Mouse (Mus musculus): ENCODE results near the gene Cst3. TPM values are rescaled to one million over a fixed set of nuclear protein-coding genes. Genes with fewer than 3 reads are reported as not detected.
A peak's percentile ranks its signal among the peaks of the same experiment; 100 is the strongest.

Gene Cst3
- 522 and 533 TPM in 2 replicates for polyA plus RNA-seq (2015; fragmentation: Nextera tagmentation; extraction: Ambion mirVana)

DNA sequence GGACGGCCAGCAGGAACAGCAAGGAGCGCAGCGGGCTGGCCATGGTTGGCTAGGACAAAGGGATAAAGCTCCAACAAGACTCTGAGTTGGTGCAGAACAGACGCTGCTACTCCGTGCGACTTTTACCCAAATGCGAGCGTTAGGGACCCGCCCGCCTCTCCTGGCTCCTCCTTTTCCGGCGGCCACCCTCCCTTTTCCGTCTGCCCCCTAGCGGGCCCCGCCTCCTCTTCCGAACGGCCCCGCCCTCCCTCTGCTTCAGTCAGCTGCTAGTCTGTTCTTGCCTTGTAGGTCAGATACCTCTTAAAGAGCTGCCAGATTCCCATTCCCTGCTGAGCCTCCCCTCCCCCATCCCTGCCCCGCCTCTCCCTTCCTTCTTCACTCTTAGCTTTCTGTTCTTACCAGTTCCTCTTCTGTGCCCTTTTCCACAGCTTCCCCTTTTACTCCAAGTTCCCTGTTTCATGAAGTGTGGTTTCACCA is at the start of gene Cst3:
Cst3 (minus strand) TSS at position 358 of the 477 bp plus-strand sequence.
- ATAC-seq (ENCODE audit: low FRiP score): peak; percentile 94
- 1% methylated on average over 19 of the region's 19 CpGs for whole genome bisulfite sequencing
- H3K27me3 ChIP-seq: no peaks in the 10 kb centered on the region
- H3K4me3 ChIP-seq: peak within 1 kb of the TSS; percentile 89
- H3K36me3 ChIP-seq: peaks cover 24% of the 10 kb centered on the region
- no peaks in the 10 kb centered on the region for H3K9me3 ChIP-seq
- peaks cover 33% of the 10 kb centered on the region for H3K4me1 ChIP-seq (replicated peaks)
- peak within 1 kb of the TSS; percentile 91 for H3K4me2 ChIP-seq
- H3K27ac ChIP-seq: peak within 1 kb of the TSS; percentile 92
- peak within 1 kb of the TSS; percentile 92 for H3K9ac ChIP-seq

GRCm38 (mm10) chr2:148902286-148902685 is 26.8 kb upstream of the Cst3 start:
- Histone ChIP-seq H3K9ac (no peak overlapping the region), H3K4me3 (no peak overlapping the region), H3K4me1 (replicated peaks) (no peaks in the 10 kb centered on the region), H3K4me2 (peak overlapping the region; percentile 19; the same call in 1 of the 2 replicates), H3K9me3 (no peaks in the 10 kb centered on the region), H3K27me3 (no peaks in the 10 kb centered on the region), H3K27ac (no peak overlapping the region), H3K36me3 (no peaks in the 10 kb centered on the region)
- peak; percentile 88 for ATAC-seq (ENCODE audit: low FRiP score)
- 16% methylated on average over 5 of the region's 5 CpGs for WGBS

GRCm38 (mm10) chr2:148900305-148900704 is 24.8 kb upstream of the Cst3 start:
- Histone ChIP-seq H3K36me3 (no peaks in the 10 kb centered on the region), H3K4me3 (no peak overlapping the region), H3K9ac (no peak overlapping the region), H3K4me1 (replicated peaks) (no peaks in the 10 kb centered on the region), H3K27me3 (no peaks in the 10 kb centered on the region), H3K4me2 (no peak overlapping the region), H3K9me3 (no peaks in the 10 kb centered on the region), H3K27ac (no peak overlapping the region)
- WGBS: 69% methylated on average over 4 of the region's 4 CpGs
- ATAC-seq (ENCODE audit: low FRiP score): no peak

GRCm38 (mm10) chr2:148896219-148896618 is 20.7 kb upstream of the Cst3 start:
- Histone ChIP-seq H3K9ac (no peak overlapping the region), H3K4me1 (replicated peaks) (no peaks in the 10 kb centered on the region), H3K27me3 (no peaks in the 10 kb centered on the region), H3K36me3 (no peaks in the 10 kb centered on the region), H3K4me3 (no peak overlapping the region), H3K27ac (no peak overlapping the region), H3K9me3 (no peaks in the 10 kb centered on the region), H3K4me2 (no peak overlapping the region)
- WGBS: 93% methylated on average over 1 of the region's 1 CpGs
- ATAC-seq (ENCODE audit: low FRiP score): no peak

DNA sequence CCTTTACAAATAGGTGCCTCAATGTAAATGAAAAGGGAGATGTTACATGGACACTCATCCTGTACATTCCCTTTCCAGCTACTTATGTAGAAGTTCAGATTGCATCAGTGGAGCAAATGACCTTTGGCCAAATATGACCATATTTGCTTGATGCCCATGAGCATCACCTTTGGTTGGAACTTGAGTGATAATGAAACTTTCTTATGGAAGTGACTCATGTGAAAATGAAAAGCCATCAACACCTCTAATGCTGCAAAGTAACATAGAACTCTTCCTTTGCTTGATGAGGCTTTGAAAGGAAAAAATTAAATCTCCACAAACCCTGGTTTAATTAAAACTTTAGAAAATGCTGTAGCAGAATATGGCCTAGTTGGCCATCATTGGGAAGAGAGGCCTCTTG is 17.6 kb upstream of the Cst3 start:
- Histone ChIP-seq H3K36me3 (no peaks in the 10 kb centered on the region), H3K27me3 (no peaks in the 10 kb centered on the region), H3K9me3 (no peaks in the 10 kb centered on the region), H3K4me1 (replicated peaks) (peaks cover 7% of the 10 kb centered on the region; the same call in 1 of the 2 replicates), H3K27ac (no peak overlapping the region), H3K4me3 (no peak overlapping the region), H3K4me2 (no peak overlapping the region), H3K9ac (no peak overlapping the region)
- no peak for ATAC-seq (ENCODE audit: low FRiP score)

DNA sequence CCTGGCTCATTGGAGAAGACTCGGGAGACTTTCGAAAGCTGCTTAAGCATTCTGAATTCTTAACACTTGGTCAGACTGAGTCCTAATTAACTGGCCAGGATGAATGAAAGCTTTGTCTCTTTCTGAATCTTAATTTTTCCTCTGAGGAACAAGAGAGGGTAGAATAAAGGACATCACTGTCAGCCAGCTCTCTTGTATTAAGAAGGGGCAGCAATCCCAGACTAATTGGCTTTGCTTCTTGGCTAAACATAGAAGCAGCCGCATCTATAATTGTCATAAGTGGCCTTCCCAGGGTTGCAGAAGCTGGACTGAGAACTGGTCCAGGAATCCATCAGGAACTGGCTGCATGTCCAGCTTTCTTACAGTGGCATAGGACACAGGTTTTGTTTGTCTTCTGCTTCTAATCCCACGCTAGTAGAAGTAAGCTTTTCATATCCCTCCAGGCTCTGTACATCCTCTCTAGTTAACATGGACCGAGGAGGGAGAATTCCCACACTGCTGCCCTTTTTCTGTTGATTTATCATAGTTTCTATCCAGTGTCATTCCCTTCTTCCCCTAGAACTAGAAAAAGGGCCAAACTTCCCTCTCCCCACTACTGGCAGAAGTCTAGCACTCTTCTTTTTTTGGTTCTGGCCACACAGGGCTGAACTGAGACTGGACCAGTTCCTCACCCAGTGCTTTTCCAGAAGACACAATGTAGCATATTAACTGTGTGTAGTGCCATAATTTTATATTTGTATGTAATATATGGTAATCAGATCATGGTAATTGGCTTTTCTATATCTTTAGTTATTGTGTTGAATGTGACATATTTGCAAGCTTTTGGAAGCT is 14.7 kb upstream of the Cst3 start:
- WGBS: 34% methylated on average over 5 of the region's 5 CpGs
- peaks cover 7% of the 10 kb centered on the region; the same call in 1 of the 2 replicates for H3K4me1 ChIP-seq (replicated peaks)
- ATAC-seq (ENCODE audit: low FRiP score): peak; percentile 90
- H3K9ac ChIP-seq: no peak overlapping the region
- H3K27me3 ChIP-seq: no peaks in the 10 kb centered on the region
- no peak overlapping the region for H3K4me2 ChIP-seq
- H3K4me3 ChIP-seq: no peak overlapping the region
- no peaks in the 10 kb centered on the region for H3K9me3 ChIP-seq
- H3K27ac ChIP-seq: peak overlapping the region; percentile 74
- no peaks in the 10 kb centered on the region for H3K36me3 ChIP-seq

DNA sequence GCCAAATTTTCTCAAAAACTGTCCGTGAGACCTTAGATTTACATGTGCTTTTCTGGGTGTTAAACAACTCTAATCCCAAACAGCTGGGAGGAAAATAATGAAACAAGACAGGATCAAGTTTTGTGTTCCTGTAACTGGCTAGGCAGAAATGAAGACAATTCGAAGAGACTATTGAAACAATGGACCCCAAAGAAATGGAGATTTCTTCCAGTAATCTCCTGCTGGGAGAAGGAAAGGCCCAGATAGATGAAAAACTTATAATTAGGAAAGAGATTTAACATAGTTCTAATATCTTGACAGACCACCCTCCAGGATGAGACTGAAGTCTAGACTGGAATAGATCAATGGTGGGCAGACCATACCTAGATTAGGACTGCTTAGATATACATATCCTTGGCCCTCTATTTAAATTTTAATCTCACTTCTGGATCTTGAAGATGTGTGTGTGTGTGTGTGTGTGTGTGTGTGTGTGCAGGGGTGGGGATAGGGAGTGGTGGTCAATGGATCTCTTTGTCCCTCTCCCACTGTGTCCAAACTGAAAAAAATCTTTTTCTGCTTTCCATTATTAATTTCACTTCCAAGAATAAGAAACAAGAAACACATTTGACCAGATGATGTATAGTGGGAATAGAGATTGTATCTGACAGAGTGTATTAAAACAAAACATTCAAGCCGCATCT is 14.0 kb upstream of the Cst3 start:
- no peaks in the 10 kb centered on the region for H3K27me3 ChIP-seq
- H3K4me1 ChIP-seq (replicated peaks): peaks cover 7% of the 10 kb centered on the region; the same call in 1 of the 2 replicates
- H3K4me3 ChIP-seq: no peak overlapping the region
- peak; percentile 63 for ATAC-seq (ENCODE audit: low FRiP score)
- H3K9ac ChIP-seq: no peak overlapping the region
- peak overlapping the region; percentile 74 for H3K27ac ChIP-seq
- H3K36me3 ChIP-seq: no peaks in the 10 kb centered on the region
- H3K9me3 ChIP-seq: no peaks in the 10 kb centered on the region
- H3K4me2 ChIP-seq: no peak overlapping the region
- WGBS: 47% methylated on average over 3 of the region's 3 CpGs

DNA sequence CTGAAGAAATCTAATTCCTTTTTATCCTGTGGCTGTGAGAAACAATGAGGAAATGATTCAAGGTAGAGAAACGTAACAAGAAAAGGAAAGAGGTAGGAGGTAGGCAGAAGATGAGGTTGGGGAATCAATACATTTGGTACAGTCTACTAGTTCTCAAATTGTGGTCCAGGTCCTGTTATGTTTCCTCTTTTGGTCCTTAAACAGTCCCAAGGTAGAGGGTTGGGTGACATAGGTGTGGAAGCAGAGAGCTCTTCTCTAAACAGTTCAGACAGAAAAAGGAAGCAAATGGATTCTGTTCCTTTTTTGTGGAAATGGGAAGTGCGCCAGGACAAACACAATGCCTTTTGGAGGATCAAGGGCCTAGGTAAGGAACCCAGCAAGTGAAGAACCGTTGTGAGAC is 13.4 kb upstream of the Cst3 start:
- H3K27ac ChIP-seq: peak overlapping the region; percentile 74
- H3K36me3 ChIP-seq: no peaks in the 10 kb centered on the region
- no peaks in the 10 kb centered on the region for H3K27me3 ChIP-seq
- no peak for ATAC-seq (ENCODE audit: low FRiP score)
- WGBS: 77% methylated on average over 3 of the region's 3 CpGs
- no peaks in the 10 kb centered on the region for H3K9me3 ChIP-seq
- H3K4me3 ChIP-seq: no peak overlapping the region
- no peak overlapping the region for H3K4me2 ChIP-seq
- peaks cover 7% of the 10 kb centered on the region; the same call in 1 of the 2 replicates for H3K4me1 ChIP-seq (replicated peaks)
- no peak overlapping the region for H3K9ac ChIP-seq

DNA sequence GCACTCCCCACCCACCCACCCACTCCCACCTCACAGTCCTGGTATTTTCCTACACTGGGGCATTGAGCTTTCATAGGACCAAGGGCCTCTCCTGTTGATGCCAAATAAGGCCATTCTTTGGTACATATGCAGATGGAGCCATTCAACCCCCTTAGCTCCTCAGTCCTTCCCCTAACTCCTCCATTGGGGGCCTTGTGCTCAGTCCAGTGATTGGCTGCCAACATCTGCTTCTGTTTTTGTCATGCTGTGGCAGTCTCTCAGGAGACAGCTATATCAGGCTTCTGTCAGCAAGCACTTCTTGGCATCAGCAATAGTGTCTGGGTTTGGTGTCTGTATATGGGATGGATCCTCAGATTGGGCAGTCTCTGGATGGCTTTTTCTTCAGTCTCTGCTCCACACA is 9.2 kb upstream of the Cst3 start:
- no peak overlapping the region for H3K27ac ChIP-seq
- H3K4me1 ChIP-seq (replicated peaks): no peaks in the 10 kb centered on the region
- H3K36me3 ChIP-seq: no peaks in the 10 kb centered on the region
- no peaks in the 10 kb centered on the region for H3K9me3 ChIP-seq
- peak; percentile 68; the same call in 1 of the 2 replicates for ATAC-seq (ENCODE audit: low FRiP score)
- no peaks in the 10 kb centered on the region for H3K27me3 ChIP-seq
- H3K4me2 ChIP-seq: no peak overlapping the region
- H3K4me3 ChIP-seq: no peak overlapping the region
- H3K9ac ChIP-seq: no peak overlapping the region

GRCm38 (mm10) chr2:148879199-148879598 is 3.7 kb upstream of the Cst3 start:
- Histone ChIP-seq H3K4me2 (no peak overlapping the region), H3K27me3 (no peaks in the 10 kb centered on the region), H3K9me3 (no peaks in the 10 kb centered on the region), H3K36me3 (no peaks in the 10 kb centered on the region), H3K27ac (no peak overlapping the region), H3K9ac (no peak overlapping the region), H3K4me3 (no peak overlapping the region), H3K4me1 (replicated peaks) (peaks cover 9% of the 10 kb centered on the region)
- ATAC-seq (ENCODE audit: low FRiP score): no peak
- WGBS: 69% methylated on average over 1 of the region's 1 CpGs

- WGBS: 21% methylated on average over 2 of the region's 2 CpGs
- Histone ChIP-seq H3K27me3 (no peaks in the 10 kb centered on the region), H3K4me3 (no peak overlapping the region), H3K4me2 (no peak overlapping the region), H3K4me1 (replicated peaks) (peaks cover 14% of the 10 kb centered on the region), H3K27ac (no peak overlapping the region), H3K36me3 (no peaks in the 10 kb centered on the region), H3K9me3 (no peaks in the 10 kb centered on the region), H3K9ac (no peak overlapping the region)
- no peak for ATAC-seq (ENCODE audit: low FRiP score)
Observed at GRCm38 (mm10) chr2:148878641-148879130, 3.2 kb upstream of the Cst3 start.

DNA sequence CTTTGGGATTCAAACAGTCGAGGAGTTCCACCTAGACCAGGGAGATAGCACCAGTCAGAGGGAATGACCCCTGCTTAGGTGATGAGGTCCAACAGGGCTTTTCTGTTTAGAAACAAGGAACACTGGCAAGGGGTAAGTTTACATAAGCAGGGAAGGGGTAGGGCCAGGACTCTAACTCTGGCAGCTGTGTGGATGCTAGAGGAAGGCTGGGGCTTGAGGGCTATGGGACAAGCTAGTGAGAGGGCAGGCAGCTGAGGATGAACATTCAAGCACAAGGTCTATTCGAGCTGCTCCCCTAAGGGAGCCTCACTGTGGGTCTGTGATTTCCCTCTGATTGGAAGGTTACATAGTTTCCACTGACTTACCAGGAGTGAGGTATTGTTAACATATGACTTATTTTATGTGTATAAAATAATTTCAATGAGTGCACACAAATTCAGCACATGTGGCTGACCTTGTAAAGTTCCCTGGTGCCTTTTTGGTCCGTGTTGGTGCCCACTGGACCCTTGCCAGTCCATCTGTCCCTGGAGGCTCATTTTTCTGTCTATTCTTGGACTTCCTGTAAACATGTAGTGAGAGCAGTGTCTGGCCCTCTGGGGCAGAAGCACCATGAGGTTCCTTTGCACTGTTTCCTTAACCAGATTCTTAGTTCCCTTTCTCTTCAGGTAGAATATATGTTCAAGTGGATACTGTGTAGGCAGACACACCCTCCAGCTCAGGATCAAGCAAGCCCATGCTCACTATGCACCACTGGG is 1.7 kb upstream of the Cst3 start:
- Histone ChIP-seq H3K36me3 (peaks cover 7% of the 10 kb centered on the region), H3K27me3 (no peaks in the 10 kb centered on the region), H3K9me3 (no peaks in the 10 kb centered on the region), H3K27ac (no peak overlapping the region), H3K4me3 (no peak overlapping the region), H3K9ac (no peak overlapping the region), H3K4me2 (no peak overlapping the region), H3K4me1 (replicated peaks) (peaks cover 29% of the 10 kb centered on the region)
- ATAC-seq (ENCODE audit: low FRiP score): no peak
- WGBS: 48% methylated on average over 3 of the region's 3 CpGs
